Mouse (Mus musculus): ENCODE results near the gene Myo3b.

DNA sequence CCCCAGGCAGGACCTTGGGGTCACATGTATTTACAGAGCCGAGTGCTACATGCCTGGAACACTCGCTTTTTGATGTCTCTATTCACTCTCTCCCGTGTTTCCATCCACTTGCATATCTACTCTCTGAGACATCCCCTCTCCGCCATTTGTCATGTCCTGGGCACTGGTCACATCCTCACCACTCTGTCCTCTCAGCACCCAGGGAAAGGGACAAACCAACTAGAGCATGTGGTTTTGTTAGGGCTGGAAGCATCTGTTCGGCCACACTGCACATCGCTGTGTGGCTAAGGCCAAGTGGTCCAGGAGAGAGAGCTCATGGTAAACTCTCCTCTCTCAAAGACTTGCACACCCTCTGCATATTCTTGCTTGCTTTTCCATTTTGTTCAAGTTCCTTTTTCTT is 361.4 kb downstream of the Myo3b start:
- TF ChIP-seq GATA1 (IDR thresholded peaks at IDR 0.05; ENCODE audit: borderline replicate concordance, low read length) (no peak), FLI1 (IDR thresholded peaks at IDR 0.05; ENCODE audit: low read length) (no peak)

Data from megakaryocyte, embryonic 14.5 days (primary cell).